Mouse (Mus musculus): ENCODE data around the gene Taar8b. TPM values are rescaled to one million over a fixed set of nuclear protein-coding genes. Genes with fewer than 3 reads are reported as not detected.

Taar8b gene
- not detected in 2 replicates for polyA plus RNA-seq (2015; fragmentation: Nextera tagmentation; extraction: Ambion mirVana)

DNA sequence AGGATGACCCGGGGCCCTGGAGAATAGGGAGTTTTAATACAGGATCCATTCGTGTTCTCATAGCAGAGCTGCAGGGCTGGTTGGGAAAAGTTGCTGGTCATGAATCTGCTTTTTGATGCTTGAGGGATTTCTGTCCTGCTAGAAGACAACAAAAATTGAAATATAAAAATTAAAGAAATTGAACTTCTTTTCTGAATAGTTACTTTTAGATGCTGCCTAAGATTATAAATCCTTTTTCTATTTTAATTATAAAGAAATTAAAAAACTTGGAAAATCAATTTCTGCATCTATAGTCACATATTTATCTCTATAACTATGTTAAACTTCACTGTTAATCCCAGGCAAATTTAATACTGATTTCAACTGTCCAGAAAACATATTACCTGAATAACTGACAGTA lies at the start of gene Taar8b:
Gene Taar8b (minus strand): TSS at position 101 of the 400 bp plus-strand sequence.
- TF ChIP-seq CTCF (IDR thresholded peaks at IDR 0.05; ENCODE audit: low read depth) (no peak), EP300 (IDR thresholded peaks at IDR 0.05; ENCODE audit: low read depth) (no peak)
- no peak within 1 kb of the TSS for H3K4me2 ChIP-seq (ENCODE audit: low read depth, low read length)
- H3K27ac ChIP-seq (ENCODE audit: low read depth): no peak within 1 kb of the TSS
- DNase-seq (no peak), ATAC-seq (no peak)
- no peak within 1 kb of the TSS for H3K9ac ChIP-seq (replicated peaks)
- H3K36me3 ChIP-seq (replicated peaks; ENCODE audit: insufficient read depth, low read length): no peaks in the 10 kb centered on the region
- 0 out of 2 replicates have a peak, but pooled peaks cover 2% of the 10 kb centered on the region for H3K4me1 ChIP-seq (ENCODE audit: insufficient read depth)
- no peaks in the 10 kb centered on the region for H3K9me3 ChIP-seq (ENCODE audit: low read length)
- 51% methylated on average over 2 of the region's 2 CpGs for WGBS (ENCODE audit: insufficient replicate concordance)
- H3K4me3 ChIP-seq (ENCODE audit: low read depth, low read length): no peak within 1 kb of the TSS
- no peaks in the 10 kb centered on the region for H3K27me3 ChIP-seq (ENCODE audit: insufficient read depth, low read length)

DNA sequence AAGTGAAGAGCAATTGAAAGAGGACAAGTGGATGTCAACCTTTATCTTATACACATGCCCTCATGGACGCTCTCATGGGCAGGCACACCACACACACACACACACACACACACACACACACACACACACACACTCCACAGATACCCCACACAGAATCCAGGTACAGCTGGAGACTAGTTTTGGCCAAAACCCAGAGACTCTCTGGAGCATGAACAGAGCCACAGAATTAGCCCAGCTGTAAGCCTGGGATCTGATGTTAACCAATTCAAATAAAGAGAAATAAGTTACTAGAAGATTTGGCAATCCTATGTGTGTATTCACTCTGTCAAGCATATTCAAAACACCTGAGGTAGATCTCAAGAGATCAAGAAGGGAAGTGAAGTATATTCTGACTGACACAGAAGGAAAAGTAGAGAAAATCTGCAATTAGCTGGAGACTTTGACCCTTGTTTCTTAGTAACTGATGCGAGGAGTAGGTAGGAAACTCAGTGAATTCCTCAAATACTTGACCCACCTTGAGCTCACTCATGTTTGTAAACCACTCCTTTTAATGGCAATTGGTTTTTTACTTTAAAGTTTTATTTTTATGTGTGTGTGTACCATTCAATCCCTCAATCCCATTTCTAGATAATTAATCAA lies 46.6 kb upstream of the Taar8b start:
- ATAC-seq (no peak; the same call in 1 of the 2 replicates), DNase-seq (no peak)
- TF ChIP-seq CTCF (IDR thresholded peaks at IDR 0.05; ENCODE audit: low read depth): no peak
- no peak for TF ChIP-seq EP300 (IDR thresholded peaks at IDR 0.05; ENCODE audit: low read depth)
- Histone ChIP-seq H3K27ac (ENCODE audit: low read depth) (no peak overlapping the region), H3K4me1 (ENCODE audit: insufficient read depth) (peaks cover 9% of the 10 kb centered on the region), H3K4me2 (ENCODE audit: low read depth, low read length) (no peak overlapping the region), H3K9ac (replicated peaks) (no peak overlapping the region), H3K4me3 (ENCODE audit: low read depth, low read length) (no peak overlapping the region), H3K36me3 (replicated peaks; ENCODE audit: insufficient read depth, low read length) (no peaks in the 10 kb centered on the region), H3K27me3 (ENCODE audit: insufficient read depth, low read length) (no peaks in the 10 kb centered on the region), H3K9me3 (ENCODE audit: low read length) (no peaks in the 10 kb centered on the region)
- WGBS (ENCODE audit: insufficient replicate concordance): 66% methylated on average over 2 of the region's 2 CpGs

DNA sequence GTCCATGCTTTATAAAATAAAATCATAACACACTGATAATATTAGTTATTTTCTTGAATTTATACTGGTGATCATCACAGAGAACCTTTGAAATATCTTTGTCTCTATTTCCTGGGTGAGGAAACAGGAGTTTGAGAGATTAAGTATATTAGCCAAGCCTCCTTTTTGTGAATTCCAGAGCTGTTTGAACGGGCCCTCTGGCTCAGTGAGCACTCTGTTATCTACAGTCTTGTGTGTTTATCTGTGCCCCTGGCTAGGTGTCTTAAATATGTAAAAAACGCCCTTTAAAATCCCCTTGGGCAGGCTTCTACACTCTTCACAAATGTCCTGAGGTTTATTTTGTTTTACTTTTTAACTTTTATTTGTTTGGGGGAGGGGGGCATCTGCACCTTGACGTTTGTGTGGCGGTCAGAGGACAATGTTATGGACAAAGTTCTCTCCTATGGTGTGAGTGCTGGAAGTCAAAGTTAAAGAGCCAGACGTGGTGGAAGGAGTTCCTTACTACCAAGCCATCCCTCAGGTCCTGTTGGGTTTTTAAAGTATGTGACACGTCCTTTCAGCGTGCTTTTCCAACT lies 42.1 kb upstream of the Taar8b start:
- Histone ChIP-seq H3K9me3 (ENCODE audit: low read length) (no peaks in the 10 kb centered on the region), H3K4me3 (ENCODE audit: low read depth, low read length) (no peak overlapping the region), H3K4me1 (ENCODE audit: insufficient read depth) (peaks cover 20% of the 10 kb centered on the region), H3K27ac (ENCODE audit: low read depth) (no peak overlapping the region), H3K4me2 (ENCODE audit: low read depth, low read length) (no peak overlapping the region), H3K27me3 (ENCODE audit: insufficient read depth, low read length) (no peaks in the 10 kb centered on the region), H3K9ac (replicated peaks) (no peak overlapping the region), H3K36me3 (replicated peaks; ENCODE audit: insufficient read depth, low read length) (no peaks in the 10 kb centered on the region)
- WGBS (ENCODE audit: insufficient replicate concordance): 39% methylated on average over 7 of the region's 7 CpGs
- ATAC-seq (no peak), DNase-seq (no peak)
- no peak for TF ChIP-seq CTCF (IDR thresholded peaks at IDR 0.05; ENCODE audit: low read depth)
- no peak for TF ChIP-seq EP300 (IDR thresholded peaks at IDR 0.05; ENCODE audit: low read depth)

DNA sequence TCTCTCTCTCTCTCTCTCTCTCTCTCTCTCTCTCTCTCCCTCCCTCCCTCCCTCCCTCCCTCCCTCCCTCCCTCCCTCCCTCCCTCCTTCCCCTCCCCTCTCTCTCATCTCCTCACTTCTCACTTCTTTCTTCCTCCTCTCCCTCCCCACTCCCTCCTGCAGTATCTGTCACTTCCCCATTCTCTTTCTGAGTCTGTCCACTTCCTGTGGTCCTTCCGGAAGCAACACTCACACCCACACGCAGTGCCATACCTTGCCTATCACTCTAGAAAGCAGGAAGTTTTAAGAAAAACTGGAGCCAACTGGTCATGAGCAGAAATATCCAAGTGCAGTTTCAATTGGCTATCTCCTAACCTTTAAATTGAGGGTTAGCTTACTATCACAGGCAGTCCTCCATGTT lies 41.0 kb upstream of the Taar8b start:
- peaks cover 20% of the 10 kb centered on the region for H3K4me1 ChIP-seq (ENCODE audit: insufficient read depth)
- H3K4me2 ChIP-seq (ENCODE audit: low read depth, low read length): no peak overlapping the region
- H3K9me3 ChIP-seq (ENCODE audit: low read length): no peaks in the 10 kb centered on the region
- 11% methylated on average over 2 of the region's 2 CpGs for WGBS (ENCODE audit: insufficient replicate concordance)
- DNase-seq (no peak), ATAC-seq (peak; percentile 43)
- TF ChIP-seq CTCF (IDR thresholded peaks at IDR 0.05; ENCODE audit: low read depth) (no peak), EP300 (IDR thresholded peaks at IDR 0.05; ENCODE audit: low read depth) (no peak)
- no peak overlapping the region for H3K4me3 ChIP-seq (ENCODE audit: low read depth, low read length)
- no peak overlapping the region for H3K9ac ChIP-seq (replicated peaks)
- H3K27me3 ChIP-seq (ENCODE audit: insufficient read depth, low read length): no peaks in the 10 kb centered on the region
- H3K27ac ChIP-seq (ENCODE audit: low read depth): no peak overlapping the region
- H3K36me3 ChIP-seq (replicated peaks; ENCODE audit: insufficient read depth, low read length): no peaks in the 10 kb centered on the region

DNA sequence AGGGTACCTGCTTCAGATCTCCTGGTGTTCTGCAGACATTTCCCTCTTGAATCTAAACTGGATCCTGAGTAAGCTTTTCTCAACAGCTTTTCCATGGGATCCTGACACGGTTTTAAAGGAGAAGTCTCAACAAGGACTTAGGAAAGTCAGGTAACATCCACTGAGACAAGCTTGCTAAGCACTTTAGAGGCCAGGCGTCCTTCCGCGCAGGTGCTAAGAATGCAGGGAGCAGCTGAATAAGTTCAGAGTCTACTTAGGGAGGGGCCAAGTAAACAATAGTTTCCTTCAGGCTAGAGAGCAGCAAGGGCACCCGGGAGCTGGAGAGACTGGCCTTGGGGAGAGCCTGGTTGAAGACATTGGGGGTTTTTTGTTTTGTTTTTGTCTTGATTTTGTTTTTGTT lies 40.2 kb upstream of the Taar8b start:
- no peak overlapping the region for H3K4me3 ChIP-seq (ENCODE audit: low read depth, low read length)
- H3K9me3 ChIP-seq (ENCODE audit: low read length): no peaks in the 10 kb centered on the region
- no peaks in the 10 kb centered on the region for H3K27me3 ChIP-seq (ENCODE audit: insufficient read depth, low read length)
- H3K9ac ChIP-seq (replicated peaks): no peak overlapping the region
- WGBS (ENCODE audit: insufficient replicate concordance): 42% methylated on average over 5 of the region's 5 CpGs
- H3K4me2 ChIP-seq (ENCODE audit: low read depth, low read length): no peak overlapping the region; the same call in 1 of the 2 replicates
- H3K27ac ChIP-seq (ENCODE audit: low read depth): peak overlapping the region; percentile 62
- TF ChIP-seq CTCF (IDR thresholded peaks at IDR 0.05; ENCODE audit: low read depth) (no peak), EP300 (IDR thresholded peaks at IDR 0.05; ENCODE audit: low read depth) (no peak)
- peaks cover 20% of the 10 kb centered on the region for H3K4me1 ChIP-seq (ENCODE audit: insufficient read depth)
- no peaks in the 10 kb centered on the region for H3K36me3 ChIP-seq (replicated peaks; ENCODE audit: insufficient read depth, low read length)
- DNase-seq (no peak), ATAC-seq (no peak)

DNA sequence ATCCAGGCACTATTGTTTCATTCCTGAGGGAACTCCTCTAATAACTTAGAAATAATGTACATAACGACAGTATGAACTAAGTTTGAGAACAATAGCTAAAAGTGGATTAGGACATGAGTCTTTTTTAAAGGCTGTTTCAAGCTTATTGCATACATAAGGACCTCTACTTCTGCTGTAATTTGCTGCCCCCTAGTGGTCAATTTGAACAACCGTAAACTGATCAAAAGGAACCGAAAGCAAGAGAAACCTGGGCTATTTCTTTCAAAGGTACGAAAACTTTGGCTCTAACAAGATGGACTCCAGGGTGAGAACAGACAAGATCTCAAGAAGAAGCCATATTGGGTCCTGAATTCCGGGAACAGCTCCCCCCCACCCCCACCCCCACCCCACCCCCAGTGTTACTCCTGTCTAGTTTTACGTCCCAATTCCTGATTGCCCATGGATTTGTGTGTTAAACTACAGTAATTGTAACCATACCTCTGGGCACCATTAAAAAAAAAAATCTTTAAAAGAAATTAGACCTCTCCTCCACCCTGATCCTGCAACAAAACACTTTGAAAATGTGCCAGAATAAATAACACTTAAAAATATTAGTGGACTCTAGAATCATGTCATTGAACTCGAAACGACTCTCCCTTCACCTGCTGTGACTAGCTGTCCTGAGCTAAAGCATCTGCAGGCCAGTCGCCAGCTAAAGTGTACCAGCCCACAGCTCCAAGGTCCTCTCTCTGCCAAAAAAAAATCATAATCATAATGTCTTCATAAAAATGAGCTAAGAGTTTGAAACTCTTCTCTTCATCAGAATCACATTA lies 39.6 kb upstream of the Taar8b start:
- peak overlapping the region; percentile 5; the same call in 1 of the 2 replicates for H3K4me3 ChIP-seq (ENCODE audit: low read depth, low read length)
- no peak overlapping the region for H3K9ac ChIP-seq (replicated peaks)
- no peaks in the 10 kb centered on the region for H3K9me3 ChIP-seq (ENCODE audit: low read length)
- ATAC-seq: peak; percentile 83
- peaks cover 20% of the 10 kb centered on the region for H3K4me1 ChIP-seq (ENCODE audit: insufficient read depth)
- peak overlapping the region; percentile 30 for H3K4me2 ChIP-seq (ENCODE audit: low read depth, low read length)
- 22% methylated on average over 9 of the region's 9 CpGs for WGBS (ENCODE audit: insufficient replicate concordance)
- H3K27ac ChIP-seq (ENCODE audit: low read depth): peak overlapping the region; percentile 62; the same call in 1 of the 2 replicates
- H3K27me3 ChIP-seq (ENCODE audit: insufficient read depth, low read length): no peaks in the 10 kb centered on the region
- peak; percentile 26 for DNase-seq
- TF ChIP-seq EP300 (IDR thresholded peaks at IDR 0.05; ENCODE audit: low read depth) (no peak), CTCF (IDR thresholded peaks at IDR 0.05; ENCODE audit: low read depth) (peak; percentile 87)
- no peaks in the 10 kb centered on the region for H3K36me3 ChIP-seq (replicated peaks; ENCODE audit: insufficient read depth, low read length)

Measured in liver, postnatal 0 days (tissue).